Mouse (Mus musculus) spleen, adult 12 weeks (tissue): ENCODE results near the gene Creb5.
"Not testable (repeated sequence)": the region's sequence is repeated elsewhere in the genome, so short reads cannot be mapped to it uniquely, and the experiment has no call there.

ENCODE experiments used
- DNase-seq: peaks from one replicate; pipeline ENCODE4 v3.0.0; 2022; ENCODE audit warnings: low spot score

The Creb5 gene

GRCm38 (mm10) chr6:53319543-53320325 lies 32.7 kb downstream of the Creb5 start:
- no peak for DNase-seq

DNA sequence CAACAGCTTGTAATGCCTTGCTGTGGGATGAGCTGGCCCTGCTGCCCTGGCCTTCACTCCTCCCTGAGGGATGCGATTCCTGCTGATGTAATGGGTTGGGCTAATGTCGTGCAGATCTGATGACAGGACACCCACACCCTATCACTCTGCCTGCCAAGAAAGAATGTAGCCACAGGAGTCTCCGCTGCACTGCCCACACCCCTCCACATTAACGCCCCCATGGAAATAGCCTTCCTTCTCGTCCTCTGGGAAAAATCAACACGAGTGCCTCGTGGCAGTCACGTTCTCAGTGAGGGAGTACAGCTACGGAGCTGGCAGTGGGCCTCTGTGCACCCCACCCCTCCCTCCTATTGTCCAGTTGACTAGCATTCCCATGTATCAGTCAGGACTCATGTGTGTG lies 50.3 kb downstream of the Creb5 start:
- DNase-seq: no peak

DNA sequence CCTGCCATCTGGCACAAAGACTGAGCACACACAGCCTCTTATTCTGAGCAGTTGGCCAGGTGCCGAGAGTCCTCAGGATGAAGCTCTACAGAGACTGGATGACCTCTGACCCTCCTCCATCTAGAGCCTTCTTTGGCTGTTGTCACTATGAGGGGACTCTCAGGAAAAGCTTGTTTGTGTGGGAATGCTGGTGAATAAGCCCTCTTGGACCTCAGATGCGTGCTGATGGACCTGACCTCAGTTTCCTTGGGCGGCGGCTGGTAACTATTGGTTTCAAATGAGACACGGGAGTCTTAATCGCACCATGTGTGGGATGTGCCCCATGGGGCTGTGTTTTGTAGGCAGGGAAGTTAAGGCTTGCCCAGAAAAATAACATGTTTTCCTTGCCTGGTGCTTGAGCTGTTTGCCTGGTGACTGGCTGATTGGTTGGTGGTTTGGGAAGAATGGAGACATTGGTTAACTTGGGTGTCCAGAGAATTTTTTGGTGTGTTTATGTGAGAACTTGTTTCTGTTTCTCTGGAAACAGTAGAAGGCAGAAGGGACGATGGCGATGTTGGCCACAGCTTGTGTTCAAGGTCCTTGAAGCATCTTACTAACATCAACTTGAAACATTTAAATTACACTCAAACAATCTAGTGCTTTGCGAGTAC lies 65.4 kb downstream of the Creb5 start:
- no peak for DNase-seq

DNA sequence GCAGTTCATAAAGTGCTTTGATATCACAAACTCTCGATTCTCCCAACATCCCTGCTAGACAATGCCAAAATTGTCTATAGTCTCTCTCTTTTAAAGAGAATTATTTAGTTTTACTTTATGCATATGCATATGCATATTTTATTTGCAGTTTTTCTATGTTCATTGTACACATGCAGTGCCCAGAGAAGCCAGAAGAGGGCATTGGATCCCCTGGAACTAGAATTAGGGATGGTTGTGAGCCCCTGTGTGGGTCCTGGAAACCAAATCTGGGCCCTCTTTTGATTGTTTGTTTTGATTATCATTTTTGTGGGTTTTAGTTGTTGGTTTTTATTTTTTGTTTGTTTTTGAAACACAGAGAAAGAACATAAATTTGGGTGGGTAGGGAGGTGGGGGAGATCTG lies 69.3 kb downstream of the Creb5 start:
- no peak for DNase-seq

DNA sequence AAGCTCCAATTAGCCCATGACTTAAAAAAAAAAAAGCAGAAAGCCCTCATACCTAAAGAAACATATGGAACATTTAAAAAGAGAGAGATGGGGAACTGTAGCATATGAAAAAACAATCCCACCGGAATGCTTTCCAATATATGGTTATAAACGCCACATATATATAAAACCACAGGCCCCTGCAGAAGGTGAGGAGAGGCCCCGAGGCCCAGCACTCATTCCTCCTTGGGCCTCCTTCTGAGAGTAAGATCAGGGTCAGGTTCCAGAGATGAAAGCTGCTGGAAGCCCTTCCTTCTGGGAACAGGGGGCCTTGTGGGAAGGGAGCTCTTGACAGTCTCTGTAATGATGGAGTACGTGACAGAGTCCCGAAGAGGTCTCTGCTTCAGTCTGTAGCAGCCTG lies 76.5 kb downstream of the Creb5 start:
- no peak for DNase-seq

DNA sequence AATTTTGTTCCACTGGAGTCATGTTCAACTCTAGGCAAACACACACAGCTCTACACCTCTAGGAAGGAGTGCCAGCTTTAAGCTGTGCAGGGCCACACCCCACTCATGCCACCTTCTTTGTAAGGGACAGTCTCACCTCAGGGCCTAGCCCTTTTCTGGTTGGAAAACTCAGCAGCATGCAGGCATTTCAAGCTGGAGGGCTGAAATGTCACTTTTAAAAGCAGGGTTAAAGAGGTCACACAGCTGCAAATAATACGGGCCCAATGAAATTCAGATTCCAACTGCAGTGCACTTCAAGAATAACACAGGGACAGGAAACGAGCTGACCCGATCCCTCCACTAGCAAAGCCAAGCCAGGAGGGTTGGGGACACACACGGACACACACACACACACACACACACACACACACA lies 76.9 kb downstream of the Creb5 start:
- DNase-seq: no peak

GRCm38 (mm10) chr6:53369147-53369546 lies 82.1 kb downstream of the Creb5 start:
- DNase-seq: no peak

DNA sequence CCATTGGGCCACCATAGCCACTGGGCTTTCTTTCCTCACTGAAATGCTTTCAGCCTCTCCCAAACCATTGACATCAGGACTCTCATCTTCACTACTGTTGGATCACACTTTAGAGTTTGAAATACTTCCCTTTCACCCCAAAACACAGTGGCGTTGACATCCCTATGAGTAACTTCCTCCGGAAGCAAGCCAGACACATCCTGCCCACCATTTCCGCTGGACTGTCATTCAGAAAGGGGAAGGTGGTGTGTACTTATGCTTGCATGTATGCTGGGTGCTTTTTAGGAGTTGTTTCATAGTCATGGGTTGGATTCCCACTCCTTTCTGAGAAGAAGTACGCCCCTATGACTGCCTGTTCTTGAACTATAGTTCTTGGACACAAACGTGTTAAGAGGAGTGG lies 82.9 kb downstream of the Creb5 start:
- peak; percentile 22 for DNase-seq

DNA sequence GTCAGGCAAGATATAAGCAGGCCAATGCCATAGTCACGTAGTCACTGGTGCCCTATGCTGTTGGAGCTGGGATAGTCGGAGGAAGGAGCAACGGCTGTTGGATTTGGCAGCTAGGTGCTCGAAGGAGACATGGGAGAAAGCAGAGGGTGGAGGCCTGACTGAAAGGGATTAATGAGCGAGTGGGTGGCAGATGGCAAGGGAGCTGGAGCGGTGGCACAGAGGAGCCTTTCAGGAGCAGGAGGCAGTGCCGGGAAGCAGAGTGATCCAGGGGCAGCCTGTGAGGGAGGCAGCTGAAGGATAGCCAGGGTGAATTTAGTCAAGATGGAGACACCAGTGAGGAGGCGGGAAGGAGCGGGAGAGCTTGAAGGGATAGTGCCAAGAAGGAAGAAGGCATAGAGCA lies 84.9 kb downstream of the Creb5 start:
- no peak for DNase-seq

DNA sequence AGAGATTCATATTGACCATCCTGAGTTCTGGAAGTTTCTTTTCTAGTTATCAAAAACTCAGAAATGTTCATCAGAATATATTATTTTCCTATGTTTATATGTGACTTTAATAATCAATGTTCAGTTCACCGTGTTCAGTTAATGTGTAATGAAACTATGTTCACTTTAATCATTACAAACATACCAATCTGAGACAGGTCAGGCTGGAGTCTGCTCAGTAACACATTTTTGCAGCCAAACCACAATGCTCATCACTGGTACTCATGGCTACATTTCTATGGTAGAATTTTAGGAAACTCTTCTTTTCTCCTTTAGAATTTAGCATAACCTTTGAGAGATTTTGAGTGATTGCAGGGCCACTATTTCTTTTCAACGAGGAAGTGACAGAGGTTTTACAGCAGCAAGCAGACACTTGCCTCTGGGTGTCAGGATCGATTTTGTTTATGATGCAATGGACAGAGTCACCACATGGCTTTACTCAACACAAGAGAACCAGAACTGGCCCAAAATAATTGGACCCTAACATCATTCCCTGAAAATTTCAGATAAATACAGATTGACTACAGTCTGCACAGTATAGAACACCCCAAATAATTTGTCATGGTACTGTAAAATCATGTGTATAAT lies 87.4 kb downstream of the Creb5 start:
- no peak for DNase-seq

DNA sequence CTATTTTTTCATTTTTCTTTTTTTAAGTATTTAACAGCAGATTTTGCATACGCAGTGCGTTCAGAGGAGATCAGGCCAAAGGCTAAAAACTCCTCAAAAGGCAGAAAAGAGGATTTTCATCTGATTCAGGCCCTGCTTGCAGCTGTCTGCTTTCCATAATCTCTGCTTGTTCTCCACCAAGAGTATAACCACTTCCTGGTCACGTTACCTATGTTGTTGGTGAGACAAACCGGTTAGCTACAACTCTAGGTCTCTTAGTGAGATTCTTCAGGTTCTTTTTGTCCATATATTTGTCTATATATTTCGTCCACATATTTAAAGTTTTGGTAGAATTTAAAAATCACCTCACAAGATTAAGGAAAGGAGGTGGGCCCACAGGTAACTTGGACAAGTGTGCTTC lies 102.2 kb downstream of the Creb5 start:
- no peak for DNase-seq

DNA sequence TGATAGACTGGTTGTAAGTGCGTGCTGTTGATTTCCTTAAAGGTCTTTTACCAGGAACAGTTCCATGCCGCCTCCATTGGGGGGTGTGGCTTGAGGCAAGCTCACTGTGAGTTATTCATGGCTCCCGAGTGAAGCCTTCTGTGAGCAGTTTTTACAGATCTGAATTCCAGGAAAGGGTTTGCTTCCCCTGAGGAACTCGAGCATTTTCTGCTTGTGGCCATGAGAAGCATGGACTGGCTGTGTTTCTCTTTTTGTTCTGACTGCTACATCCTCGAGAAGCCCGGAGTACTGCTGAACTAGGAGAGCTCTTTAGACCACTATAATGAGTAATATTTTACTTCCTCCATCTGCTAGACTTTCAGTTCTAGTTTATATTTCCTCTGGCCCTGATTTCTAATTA lies 103.3 kb downstream of the Creb5 start:
- DNase-seq: no peak

- DNase-seq: no peak
These were observed 107.0 kb downstream of the Creb5 start for GRCm38 (mm10) chr6:53394026-53394425.

GRCm38 (mm10) chr6:53395208-53395607 lies 108.1 kb downstream of the Creb5 start:
- no peak for DNase-seq

DNA sequence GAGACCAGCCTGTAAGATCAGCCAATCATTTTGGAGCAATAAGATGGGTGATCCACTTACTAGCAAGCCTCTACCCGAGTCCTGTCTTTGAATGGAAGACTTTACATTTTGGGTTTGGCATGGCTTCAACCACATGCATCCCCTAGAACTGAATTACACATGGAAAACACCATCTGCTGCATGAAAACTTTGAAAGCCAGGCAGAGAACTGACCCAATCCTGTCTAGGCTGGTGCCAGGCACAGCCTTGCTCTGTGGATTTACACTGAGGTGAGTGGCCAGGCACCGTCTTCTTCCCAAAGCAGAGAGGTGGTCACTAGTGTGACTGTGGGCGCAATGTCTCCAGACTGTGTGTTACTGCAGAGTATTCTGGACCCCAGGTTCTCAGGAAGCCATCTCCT lies 109.4 kb downstream of the Creb5 start:
- no peak for DNase-seq

- DNase-seq: no peak
These were observed 110.7 kb downstream of the Creb5 start for GRCm38 (mm10) chr6:53397797-53398196.

GRCm38 (mm10) chr6:53398297-53399140 lies 111.4 kb downstream of the Creb5 start:
- DNase-seq: no peak

- no peak for DNase-seq
These were observed 114.3 kb downstream of the Creb5 start for GRCm38 (mm10) chr6:53401364-53401763.

DNA sequence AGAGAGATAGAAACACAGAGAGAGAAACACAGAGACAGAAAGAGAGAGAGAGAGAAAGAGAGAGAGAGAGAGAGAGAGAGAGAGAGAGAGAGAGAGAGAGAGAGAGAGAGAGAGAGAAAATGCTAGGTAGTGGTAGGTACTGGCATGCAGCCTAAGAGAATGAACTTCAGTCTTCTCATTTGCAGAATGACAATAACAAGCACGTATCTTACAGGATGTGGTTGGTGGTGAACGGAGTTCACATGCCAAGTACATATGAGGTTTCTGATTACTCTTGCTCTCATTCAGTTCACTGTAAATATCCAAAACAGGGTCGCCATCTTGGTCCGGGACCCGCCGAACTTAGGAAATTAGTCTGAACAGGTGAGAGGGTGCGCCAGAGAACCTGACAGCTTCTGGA lies 115.5 kb downstream of the Creb5 start:
- not testable (repeated sequence) for DNase-seq

DNA sequence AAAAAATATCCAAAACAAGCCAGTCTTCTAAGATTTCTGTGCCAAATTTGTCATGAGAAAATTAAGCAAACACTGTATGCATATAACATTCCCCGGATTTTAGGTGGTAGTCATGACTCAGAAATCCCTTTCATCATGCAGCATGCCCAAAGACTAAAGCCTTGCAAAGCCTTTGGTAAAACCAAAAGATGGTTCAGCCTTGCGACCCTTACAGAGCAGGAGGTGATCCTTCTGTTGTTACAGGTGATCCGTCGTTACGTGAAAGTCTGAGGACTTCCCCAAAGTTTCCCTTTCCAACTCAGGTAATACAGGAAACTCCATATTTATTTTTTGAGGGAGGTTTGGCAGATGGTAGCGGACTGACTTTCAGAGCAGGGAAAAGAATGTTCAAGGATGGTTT lies 122.1 kb downstream of the Creb5 start:
- no peak for DNase-seq

DNA sequence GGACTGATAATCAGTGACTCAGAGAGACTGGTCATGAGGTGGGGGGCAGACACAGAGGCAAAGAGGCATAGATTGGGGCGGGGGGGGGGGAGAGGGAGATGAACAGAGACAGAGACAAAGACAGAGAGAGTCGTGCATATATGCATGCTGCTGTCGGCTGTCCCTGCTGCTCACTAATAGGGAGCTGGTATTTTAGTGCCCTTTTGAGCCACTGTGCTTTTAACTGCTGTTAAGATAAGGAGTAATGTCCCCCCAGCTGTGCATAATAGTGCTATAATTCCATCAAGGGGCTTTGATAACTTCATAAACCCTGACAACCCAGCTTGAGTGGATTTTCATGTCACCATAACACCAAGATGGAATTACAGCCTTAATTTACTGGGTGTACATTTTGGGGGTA lies 134.3 kb downstream of the Creb5 start:
- DNase-seq: no peak

DNA sequence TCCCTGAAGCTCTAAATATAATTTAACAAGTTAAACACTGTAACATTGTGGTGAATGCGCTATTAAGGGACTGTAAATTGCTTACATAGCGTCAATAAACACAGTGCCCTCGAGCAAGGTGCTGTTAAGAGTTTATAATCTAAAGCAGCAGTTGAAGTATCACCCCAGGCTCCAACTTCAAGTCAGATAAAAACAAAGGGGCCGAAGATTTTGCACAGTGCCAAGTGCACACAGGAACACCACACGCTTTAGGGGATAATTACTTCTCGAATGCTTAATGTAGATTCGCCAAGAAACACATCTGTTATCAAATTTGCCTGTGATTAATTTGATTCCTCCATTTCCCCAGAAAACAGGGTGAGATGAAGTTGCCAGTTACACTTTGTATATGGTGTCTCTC lies 142.3 kb downstream of the Creb5 start:
- DNase-seq: no peak
